Mouse (Mus musculus) embryonic facial prominence, embryonic 11.5 days (tissue): ENCODE results near the gene Gm20518. TPM values are rescaled to one million over a fixed set of nuclear protein-coding genes. Genes with fewer than 3 reads are reported as not detected.

Source experiments
- ATAC-seq: fragments of 200-750 bp; cut with Nextera tagmentation; replicated peaks from 2 replicates; pipeline ENCODE4 v1.8.0; 2017; ENCODE audit warnings: low read depth; ENCODE audit not compliant: insufficient number of reproducible peaks, low FRiP score, low TSS enrichment
- DNase-seq: peaks from one replicate; pipeline ENCODE4 v3.0.0-alpha.2; 2015; ENCODE audit warnings: low spot score
- H3K27ac ChIP-seq: fragments of 300-500 bp; sonication (generic); replicated peaks from 2 replicates; pipeline ENCODE4 v1.5.1; 2014; ENCODE audit warnings: mild to moderate bottlenecking, low read depth, low read length, control low read depth
- H3K27me3 ChIP-seq: fragments of 300-500 bp; sonication (generic); 2 replicates; pipeline ENCODE4 v1.6.1; 2014; ENCODE audit warnings: mild to moderate bottlenecking, low read length, moderate library complexity, mixed read lengths; ENCODE audit not compliant: control insufficient read depth, insufficient read depth
- H3K36me3 ChIP-seq: fragments of 300-500 bp; sonication (generic); replicated peaks from 2 replicates; pipeline ENCODE4 v1.6.1; 2014; ENCODE audit warnings: low read depth, mild to moderate bottlenecking, low read length, moderate library complexity, mixed read lengths; ENCODE audit not compliant: control insufficient read depth, insufficient read depth
- H3K4me1 ChIP-seq: fragments of 300-500 bp; sonication (generic); 2 replicates; pipeline ENCODE4 v1.6.1; 2014; ENCODE audit warnings: low read length, mixed read lengths; ENCODE audit not compliant: control insufficient read depth, insufficient read depth
- H3K4me2 ChIP-seq: fragments of 300-500 bp; sonication (generic); 2 replicates; pipeline ENCODE4 v1.6.1; 2014; ENCODE audit warnings: low read depth, mild to moderate bottlenecking, control low read depth, low read length, moderate library complexity
- H3K4me3 ChIP-seq: fragments of 300-500 bp; sonication (generic); 2 replicates; pipeline ENCODE4 v1.5.1; 2014; ENCODE audit warnings: low read depth, low read length, control low read depth
- H3K9ac ChIP-seq: fragments of 300-500 bp; sonication (generic); replicated peaks from 2 replicates; pipeline ENCODE4 v1.6.1; 2014; ENCODE audit warnings: mild to moderate bottlenecking, control low read depth, low read length
- H3K9me3 ChIP-seq: fragments of 300-500 bp; sonication (generic); replicated peaks from 2 replicates; pipeline ENCODE4 v1.6.1; 2016; ENCODE audit warnings: mild to moderate bottlenecking, low read length, inconsistent platforms, mixed read lengths; ENCODE audit not compliant: control insufficient read depth
- WGBS: fragments of 180-500 bp; shearing (Covaris S2); extraction: QIAGEN DNeasy Blood & Tissue Kit; methylation state at CpG from one replicate; pipeline ENCODE4 v1.1.7; 2014; 5-methylcytosine and 5-hydroxymethylcytosine counted together
- polyA plus RNA-seq: library from polyadenylated mRNA; unstranded; fragments of >200 nt; fragmentation: Nextera tagmentation; extraction: Ambion mirVana; gene quantifications from 2 replicates; pipeline ENCODE4 v1.2.1, GENCODE M21; 2014

Gm20518 gene
- 0.14 and 0.20 TPM in 2 replicates for polyA plus RNA-seq

DNA sequence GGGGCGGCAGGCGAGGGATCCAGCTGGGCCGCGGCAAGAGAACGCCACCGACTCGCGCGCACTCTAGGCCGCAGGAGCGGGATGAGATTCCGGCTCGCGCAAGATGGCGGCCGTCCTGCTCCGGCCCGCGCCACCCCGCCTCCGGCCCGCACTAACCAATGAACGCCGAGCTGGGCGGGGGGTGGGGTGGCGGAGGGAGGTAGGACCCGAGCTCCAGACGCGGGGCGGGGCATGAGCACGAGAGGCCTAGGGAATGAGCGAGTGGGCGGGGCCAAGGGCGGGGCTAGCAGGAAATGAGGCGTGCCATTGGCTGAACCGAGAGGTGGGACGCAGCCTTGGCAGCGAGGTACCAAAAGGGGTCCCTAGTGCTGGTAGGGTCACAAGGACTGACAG, at the start of gene Gm20518:
Gm20518 (minus strand) TSS at position 105 of the 393 bp plus-strand sequence.
- no peaks in the 10 kb centered on the region for H3K36me3 ChIP-seq
- H3K4me2 ChIP-seq: peak within 1 kb of the TSS; percentile 80
- H3K9me3 ChIP-seq: no peaks in the 10 kb centered on the region
- WGBS: 0% methylated on average over 36 of the region's 38 CpGs
- no peaks in the 10 kb centered on the region for H3K27me3 ChIP-seq
- ATAC-seq: peak; percentile 95
- peak within 1 kb of the TSS; percentile 80 for H3K27ac ChIP-seq
- H3K4me1 ChIP-seq: peaks cover 3% of the 10 kb centered on the region; the same call in 1 of the 2 replicates
- peak within 1 kb of the TSS; percentile 74 for H3K4me3 ChIP-seq
- H3K9ac ChIP-seq: peak within 1 kb of the TSS; percentile 84
- DNase-seq: peak; percentile 100

DNA sequence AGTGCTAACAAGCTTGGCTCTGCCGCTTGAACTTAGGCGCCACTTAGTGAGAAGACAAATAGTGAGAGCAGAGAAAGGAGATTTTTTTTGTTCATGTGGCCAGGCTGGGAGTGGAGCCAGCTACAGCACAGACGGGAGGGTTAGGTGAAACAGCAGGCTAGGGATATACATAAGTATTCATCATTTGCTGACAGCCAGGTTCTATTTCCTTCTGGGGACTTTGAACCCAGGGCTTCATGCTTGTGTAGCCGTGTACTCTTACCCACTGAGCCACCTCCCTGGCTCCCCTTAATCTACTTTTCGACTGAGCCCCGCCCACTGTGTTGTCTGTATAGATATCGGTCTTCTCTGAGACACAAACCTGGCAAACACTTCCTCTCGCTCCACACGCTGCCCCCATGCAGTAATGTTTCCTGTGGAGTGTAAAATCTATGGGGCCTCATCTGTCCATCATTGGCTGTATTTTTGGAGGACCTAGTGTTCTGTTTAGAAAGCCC, 47.8 kb upstream of the Gm20518 start:
- 57% methylated on average over 9 of the region's 9 CpGs for WGBS
- Histone ChIP-seq H3K4me3 (no peak overlapping the region), H3K4me1 (no peaks in the 10 kb centered on the region), H3K27me3 (no peaks in the 10 kb centered on the region), H3K4me2 (no peak overlapping the region), H3K9me3 (no peaks in the 10 kb centered on the region), H3K36me3 (no peaks in the 10 kb centered on the region), H3K9ac (no peak overlapping the region), H3K27ac (no peak overlapping the region)
- DNase-seq (no peak), ATAC-seq (no peak)

DNA sequence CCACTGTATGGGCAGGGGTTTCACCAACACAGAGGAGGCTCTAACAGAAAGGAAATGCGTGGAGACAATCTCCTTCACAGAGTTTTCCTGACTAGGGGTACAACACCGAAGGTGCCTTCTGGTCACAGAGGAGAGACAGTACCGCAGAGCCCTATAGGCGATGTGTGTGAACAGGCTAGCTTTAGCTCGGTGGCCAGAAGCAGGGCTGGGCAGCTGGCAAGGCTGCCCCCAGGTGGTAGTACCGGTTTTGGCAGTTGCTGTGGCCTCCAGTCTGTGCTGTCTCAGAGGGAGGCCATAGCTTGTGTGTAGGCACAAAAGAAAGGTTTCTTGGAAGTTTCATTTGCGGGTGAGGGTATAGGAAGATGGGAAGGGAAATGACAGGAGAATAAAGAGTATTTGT, 47.4 kb upstream of the Gm20518 start:
- no peaks in the 10 kb centered on the region for H3K4me1 ChIP-seq
- no peak overlapping the region for H3K4me3 ChIP-seq
- H3K27me3 ChIP-seq: no peaks in the 10 kb centered on the region
- H3K9me3 ChIP-seq: no peaks in the 10 kb centered on the region
- ATAC-seq (peak; percentile 76), DNase-seq (peak; percentile 73)
- no peak overlapping the region for H3K9ac ChIP-seq
- no peaks in the 10 kb centered on the region for H3K36me3 ChIP-seq
- H3K4me2 ChIP-seq: no peak overlapping the region
- 12% methylated on average over 7 of the region's 7 CpGs for WGBS
- H3K27ac ChIP-seq: no peak overlapping the region

DNA sequence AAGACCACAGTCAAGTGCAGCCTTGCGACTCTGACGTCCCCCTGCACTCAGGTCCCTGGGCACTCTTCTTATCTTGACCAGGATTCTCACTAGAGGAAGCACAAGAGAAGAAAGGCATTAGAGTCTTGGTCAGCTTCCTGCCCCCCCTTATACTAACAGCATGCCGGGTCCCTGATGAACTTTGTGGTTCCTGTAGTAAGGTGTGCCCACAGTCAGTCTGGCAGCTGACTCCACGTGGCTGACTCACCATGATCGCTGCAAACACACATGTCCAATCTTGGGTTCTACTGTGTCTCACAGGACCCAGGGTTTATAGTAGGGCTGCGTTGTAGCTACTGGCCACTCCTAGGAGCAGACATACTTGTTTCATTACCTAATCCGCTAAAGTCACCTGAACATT, 46.7 kb upstream of the Gm20518 start:
- Histone ChIP-seq H3K4me2 (no peak overlapping the region), H3K9me3 (no peaks in the 10 kb centered on the region), H3K4me3 (no peak overlapping the region), H3K4me1 (no peaks in the 10 kb centered on the region), H3K36me3 (no peaks in the 10 kb centered on the region), H3K9ac (no peak overlapping the region), H3K27ac (no peak overlapping the region), H3K27me3 (no peaks in the 10 kb centered on the region)
- DNase-seq (no peak), ATAC-seq (no peak)
- WGBS: 84% methylated on average over 7 of the region's 7 CpGs

DNA sequence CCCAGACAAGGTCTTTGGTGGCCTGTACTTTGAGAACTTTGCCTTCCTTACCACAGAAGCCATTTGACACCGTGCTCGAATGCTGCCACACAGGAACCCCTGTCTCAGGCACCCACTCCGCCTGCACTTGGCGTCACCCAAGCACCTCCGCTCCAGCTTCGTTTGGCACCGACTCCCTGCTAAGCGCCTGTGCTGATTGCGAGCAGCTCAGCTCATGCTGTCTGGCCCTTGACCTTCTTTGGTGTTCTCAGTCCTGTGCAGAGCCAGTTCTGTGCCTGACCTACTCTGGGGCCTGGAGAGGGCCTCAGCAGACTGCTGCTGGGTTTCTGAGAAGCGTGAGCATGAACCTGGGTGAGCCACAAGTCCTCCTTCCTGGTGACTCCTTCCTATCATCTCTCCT, 45.3 kb upstream of the Gm20518 start:
- H3K27ac ChIP-seq: no peak overlapping the region
- ATAC-seq (no peak), DNase-seq (no peak)
- WGBS: 82% methylated on average over 10 of the region's 10 CpGs
- H3K9me3 ChIP-seq: no peaks in the 10 kb centered on the region
- H3K4me2 ChIP-seq: no peak overlapping the region
- no peaks in the 10 kb centered on the region for H3K4me1 ChIP-seq
- H3K9ac ChIP-seq: no peak overlapping the region
- no peaks in the 10 kb centered on the region for H3K27me3 ChIP-seq
- H3K36me3 ChIP-seq: no peaks in the 10 kb centered on the region
- H3K4me3 ChIP-seq: no peak overlapping the region

DNA sequence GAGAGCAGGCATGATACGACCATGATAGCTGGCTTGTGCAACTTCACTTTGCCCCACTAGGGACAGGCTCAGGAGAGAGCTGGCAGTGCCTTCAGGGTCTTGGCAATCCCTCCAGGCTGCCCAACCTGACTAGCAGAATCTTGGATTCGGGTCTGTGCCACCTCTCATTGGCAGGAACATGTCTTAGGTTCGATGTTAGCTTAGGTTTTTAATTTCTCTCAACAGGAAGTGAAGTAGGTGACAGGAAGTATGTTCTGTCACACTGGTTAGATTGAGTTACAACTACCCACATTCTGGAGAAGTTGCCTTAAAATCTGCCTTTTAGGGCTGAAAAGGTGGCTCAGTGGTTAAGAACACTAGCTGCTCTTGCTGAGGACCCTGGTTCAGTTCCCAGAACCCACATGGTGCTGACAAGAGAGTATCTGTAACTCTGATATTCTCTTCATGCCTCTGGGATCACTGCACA, 43.0 kb upstream of the Gm20518 start:
- Histone ChIP-seq H3K9ac (no peak overlapping the region), H3K4me1 (no peaks in the 10 kb centered on the region), H3K4me3 (no peak overlapping the region), H3K9me3 (no peaks in the 10 kb centered on the region), H3K27ac (no peak overlapping the region), H3K4me2 (no peak overlapping the region), H3K36me3 (no peaks in the 10 kb centered on the region), H3K27me3 (no peaks in the 10 kb centered on the region)
- WGBS: 64% methylated on average over 3 of the region's 3 CpGs
- no peak for DNase-seq
- no peak for ATAC-seq

DNA sequence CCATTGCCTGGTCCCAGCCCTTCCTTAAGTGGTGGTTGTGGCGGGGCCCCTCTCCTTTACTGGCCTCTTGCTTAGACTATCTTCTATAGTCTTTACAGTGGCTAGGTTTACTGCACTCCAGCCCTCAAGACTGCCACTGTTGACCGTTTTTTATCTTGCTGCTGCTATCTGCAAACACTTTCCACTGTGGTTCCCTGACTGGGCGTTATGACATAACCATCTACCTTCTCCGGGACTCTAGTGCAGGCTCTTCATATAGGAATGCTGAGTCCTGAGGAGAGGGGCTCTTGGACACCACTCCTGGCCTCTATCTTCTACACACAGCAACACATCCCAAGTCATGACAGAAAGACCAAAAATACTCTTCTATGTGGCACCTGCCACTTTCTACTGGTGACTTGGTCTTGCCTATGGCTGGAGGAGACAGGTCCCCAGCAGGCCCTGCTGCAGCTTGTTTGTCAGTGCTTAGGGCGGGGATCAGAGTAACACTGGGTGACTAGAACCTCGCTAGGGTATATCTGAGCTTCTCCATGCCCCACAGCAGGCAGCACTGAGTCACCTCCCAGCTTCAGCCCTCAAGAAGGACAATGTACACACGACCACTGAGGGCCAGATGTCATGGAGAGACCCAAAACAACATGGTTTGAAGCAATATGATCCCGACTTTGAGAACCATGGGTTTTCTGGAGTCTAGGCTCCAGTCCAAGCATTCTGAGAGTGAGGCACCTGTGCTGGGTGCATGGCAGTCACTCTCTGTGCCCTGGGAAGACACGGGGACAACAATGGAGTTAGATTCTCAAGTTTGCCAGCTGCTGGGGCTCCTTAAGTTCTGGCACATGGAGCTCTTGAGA, 42.3 kb upstream of the Gm20518 start:
- Histone ChIP-seq H3K4me3 (no peak overlapping the region), H3K9ac (no peak overlapping the region), H3K27ac (no peak overlapping the region), H3K4me2 (no peak overlapping the region), H3K9me3 (no peaks in the 10 kb centered on the region), H3K36me3 (no peaks in the 10 kb centered on the region), H3K27me3 (no peaks in the 10 kb centered on the region), H3K4me1 (no peaks in the 10 kb centered on the region)
- WGBS: 70% methylated on average over 9 of the region's 9 CpGs
- no peak for DNase-seq
- ATAC-seq: no peak

DNA sequence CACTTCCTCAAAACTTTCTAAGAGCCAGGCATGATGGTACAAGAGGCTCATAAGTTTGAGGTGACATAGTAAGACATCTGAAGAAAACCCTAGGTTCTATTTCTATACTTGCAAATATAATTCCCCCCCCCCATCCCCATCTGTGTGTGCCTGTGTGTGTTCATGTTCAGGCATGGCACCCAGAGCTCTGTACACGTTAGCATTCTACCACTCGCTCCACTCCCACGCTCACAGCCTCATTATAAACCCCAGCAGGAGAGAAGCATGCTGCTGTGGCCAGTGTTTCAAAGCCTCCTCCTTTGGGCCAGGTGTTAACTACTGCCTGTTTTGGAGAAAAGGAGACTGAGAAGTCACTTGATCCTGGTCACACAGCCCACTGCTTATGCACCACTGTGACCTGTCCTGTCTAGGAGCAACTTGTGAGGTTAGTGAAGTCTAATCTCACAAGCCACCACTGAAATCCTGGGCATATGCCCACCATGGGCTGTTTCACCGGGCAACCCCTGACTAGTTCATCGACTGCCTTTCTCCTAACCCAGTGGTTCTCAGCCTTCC, 40.5 kb upstream of the Gm20518 start:
- H3K9me3 ChIP-seq: no peaks in the 10 kb centered on the region
- no peak overlapping the region for H3K4me3 ChIP-seq
- WGBS: 81% methylated on average over 5 of the region's 5 CpGs
- no peak for DNase-seq
- H3K36me3 ChIP-seq: no peaks in the 10 kb centered on the region
- ATAC-seq: no peak
- H3K9ac ChIP-seq: no peak overlapping the region
- H3K27ac ChIP-seq: no peak overlapping the region
- H3K4me1 ChIP-seq: no peaks in the 10 kb centered on the region
- no peak overlapping the region for H3K4me2 ChIP-seq
- no peaks in the 10 kb centered on the region for H3K27me3 ChIP-seq
